Mouse (Mus musculus) mouse embryonic stem cell (cell line): ENCODE measurements at regions not wholly inside any gene's neighbourhood (a gene's known extent, or its start where the extent isn't known, plus 50 kb on each side); places are given as distances from the start of the nearest gene placed in this dataset.

Source experiments
- in situ Hi-C, 2 experiments: fragments of 300-500 bp; cut with MboI; formaldehyde crosslinking; loops; 1 replicate in 1 of 2; 3 replicates in 1 of 2; pipeline ENCODE4 v1.14.3; 2019 to 2020; ENCODE audit warnings: low sequenced_read_pairs in 2 of 2, low pct_unique_long_range_greater_than_20kb in 1 of 2, mixed read lengths in 1 of 2; ENCODE audit not compliant: unreplicated experiment in 1 of 2

DNA sequence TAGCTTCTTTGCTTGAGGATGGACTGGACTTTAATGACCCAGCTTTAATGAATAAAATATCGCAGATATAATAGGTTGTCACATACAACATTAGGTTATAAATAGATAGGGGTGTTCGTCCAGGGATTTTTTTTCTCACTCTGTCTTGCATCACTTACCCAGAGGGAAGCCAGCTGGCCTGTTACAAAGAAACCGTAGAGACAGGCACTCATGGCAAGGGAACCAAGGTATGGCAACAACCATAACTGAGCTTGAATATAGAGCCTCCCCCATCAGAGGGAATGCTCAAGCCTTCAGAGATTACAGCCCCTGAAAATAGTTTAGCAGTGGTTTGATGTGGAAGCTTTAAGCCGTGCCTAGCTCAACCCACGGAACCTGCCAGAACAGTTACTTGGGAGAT, 504.9 kb downstream of the Ptprc start:
- in situ Hi-C loops, result no loop called here

DNA sequence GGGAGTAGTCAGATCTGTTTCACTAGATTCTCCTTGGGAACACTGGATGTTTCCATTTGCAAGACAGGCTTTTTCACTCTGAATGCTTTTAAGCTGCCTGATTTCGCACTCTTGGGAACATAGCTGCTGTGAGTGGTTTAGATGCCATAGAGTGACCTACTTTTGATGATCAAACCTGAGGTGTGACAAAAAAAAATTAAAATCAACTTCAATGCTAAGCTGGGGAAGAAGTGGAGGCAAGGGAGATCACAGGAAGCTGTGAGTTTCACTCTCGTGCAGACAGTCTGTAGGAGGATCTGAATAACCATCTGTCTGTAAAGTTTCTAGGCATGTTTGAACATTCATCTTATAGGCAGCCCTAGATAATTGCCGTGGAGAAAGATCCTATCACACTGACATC, 505.7 kb downstream of the Ptprc start:
- in situ Hi-C loops, result no loop called here

DNA sequence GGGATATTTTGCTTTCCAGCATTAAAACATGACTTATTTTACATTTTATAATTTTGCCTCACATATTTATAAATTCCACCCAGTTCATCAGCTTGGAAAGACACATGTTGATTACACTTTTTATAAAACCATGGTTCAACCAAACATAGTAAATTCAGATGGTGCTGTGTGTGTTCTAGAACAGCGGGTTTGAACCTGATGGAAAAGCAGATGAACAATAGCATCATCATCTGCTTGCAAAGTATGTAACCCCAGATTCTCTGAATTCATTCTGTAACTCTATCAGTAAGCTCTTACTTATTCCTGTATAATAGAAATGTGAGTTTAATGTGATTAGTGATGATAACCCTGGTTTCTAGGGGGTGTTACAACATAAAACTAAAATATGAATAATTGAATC, 517.4 kb downstream of the Ptprc start:
- in situ Hi-C loops, result no loop called here

DNA sequence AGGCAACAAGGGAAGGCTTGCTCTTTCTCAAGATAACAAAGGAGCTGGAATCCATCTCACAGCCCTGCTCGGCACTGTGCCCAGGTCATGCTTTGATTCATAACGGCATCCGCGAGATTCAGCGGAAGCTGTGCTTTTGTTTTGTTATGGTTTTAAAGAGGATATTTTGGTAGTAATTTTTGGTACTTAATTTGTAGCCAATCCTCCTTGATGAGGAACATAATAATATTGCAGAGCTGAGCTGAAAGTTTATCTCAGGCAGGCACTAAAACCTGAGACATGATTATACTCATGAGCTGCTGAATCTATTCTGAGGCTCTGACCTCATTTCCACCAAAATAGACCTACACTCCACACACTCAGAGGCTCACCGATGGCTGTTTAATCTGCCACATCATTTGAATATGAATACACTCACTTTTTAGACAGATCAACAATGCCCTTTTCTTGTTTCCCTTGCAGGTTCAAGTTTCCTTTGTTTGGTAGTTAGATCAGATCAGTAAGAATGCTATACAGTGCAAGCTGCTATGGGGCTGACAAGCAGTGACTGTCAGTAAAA, 518.5 kb downstream of the Ptprc start:
- in situ Hi-C loops, result no loop called here

DNA sequence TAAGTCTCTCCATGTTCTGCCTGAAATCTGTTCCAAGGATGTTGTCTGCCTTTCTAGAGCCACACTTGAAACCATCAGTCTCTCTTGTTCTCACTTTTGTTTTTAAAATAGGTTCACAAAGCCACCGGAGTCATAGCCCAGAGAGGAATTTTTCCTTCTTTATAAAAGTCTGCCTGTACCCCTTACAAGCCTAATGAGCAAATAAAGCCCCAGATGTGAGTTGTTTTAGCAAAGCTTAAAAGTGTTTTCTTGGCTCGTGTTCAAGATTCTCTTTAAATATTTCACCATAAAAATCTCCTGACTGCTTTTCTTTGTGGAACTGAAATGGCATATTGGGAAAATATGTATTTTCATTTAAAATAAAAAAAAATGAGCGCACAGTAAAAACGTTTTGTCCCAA, 521.3 kb downstream of the Ptprc start:
- in situ Hi-C loops, result no loop called here

DNA sequence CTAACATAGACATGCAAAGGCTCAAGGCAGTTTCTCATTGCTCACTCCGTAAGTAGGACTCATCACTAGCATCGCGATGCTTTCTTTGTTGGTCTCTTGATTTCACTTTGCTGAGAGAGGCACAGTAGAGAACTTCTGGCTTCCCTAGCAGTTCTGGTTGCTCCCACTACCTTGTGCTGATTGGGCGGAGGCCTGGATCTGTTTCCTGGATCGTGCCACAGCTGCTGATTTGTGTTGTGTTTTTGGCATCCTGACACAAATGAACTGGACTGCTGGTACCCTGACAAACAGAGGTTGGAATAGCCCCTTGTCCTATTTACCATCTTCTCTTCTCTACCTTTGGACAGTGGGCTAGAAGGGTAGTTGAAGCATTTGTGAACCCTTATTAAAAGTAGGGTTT, 522.0 kb downstream of the Ptprc start:
- in situ Hi-C loops, result no loop called here

DNA sequence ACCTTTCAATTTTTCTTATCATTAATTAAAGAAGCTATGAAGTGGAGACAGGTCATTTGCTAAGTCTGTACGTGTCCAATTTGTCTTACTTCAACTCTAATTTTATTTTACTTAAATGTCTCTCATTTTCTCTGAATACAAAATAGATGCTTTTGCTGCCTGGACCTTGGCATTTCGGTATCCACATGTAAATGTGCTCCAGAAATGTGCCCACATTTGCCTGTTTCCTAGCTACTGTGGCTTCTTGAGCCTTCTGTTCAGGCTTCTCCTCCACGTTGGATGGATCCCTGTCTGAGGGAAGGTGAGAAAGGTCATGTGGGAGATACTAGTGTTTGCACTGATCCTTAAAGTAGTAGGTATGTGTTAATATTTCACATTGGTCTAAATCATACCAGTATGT, 524.9 kb downstream of the Ptprc start:
- in situ Hi-C loops, result no loop called here

DNA sequence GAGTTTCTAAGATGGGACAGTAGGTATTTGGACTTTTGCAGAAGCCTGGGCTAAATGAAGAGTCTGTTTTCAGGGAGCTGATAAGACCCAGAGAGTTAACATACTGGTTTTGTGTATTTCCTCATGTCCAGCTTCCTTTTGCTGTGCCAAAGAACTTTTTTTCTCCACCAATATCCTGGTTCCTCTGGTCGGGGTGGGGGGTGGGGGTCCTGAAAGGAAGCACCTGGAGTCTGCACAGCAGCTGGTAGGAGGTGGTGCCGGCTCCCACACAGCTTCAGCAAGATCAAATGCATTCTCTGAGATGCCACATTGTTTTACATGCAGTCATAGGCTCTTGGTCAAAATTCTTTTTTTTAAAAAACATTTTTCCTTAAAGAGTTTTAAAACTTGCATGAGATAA, 525.4 kb downstream of the Ptprc start:
- in situ Hi-C loops, result no loop called here

DNA sequence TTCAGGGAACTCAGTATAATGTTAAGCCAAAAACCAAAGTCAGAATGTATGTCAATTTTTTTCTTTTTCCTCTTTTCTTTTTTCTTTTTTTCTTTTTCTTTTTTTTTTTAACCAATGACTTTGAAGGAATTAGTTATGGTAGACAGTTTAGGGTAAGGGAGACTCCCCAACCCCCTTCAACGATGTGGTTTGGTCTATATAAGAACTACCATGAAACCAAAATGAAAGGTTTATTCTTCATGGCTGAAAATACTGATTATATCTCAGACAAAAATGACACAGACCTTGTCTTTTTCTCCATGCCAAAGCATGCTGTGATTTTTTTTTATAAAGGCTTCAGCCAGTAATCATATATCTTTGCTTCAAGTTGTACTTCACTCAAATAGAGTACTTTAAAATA, 526.7 kb downstream of the Ptprc start:
- in situ Hi-C loops, result no loop called here

DNA sequence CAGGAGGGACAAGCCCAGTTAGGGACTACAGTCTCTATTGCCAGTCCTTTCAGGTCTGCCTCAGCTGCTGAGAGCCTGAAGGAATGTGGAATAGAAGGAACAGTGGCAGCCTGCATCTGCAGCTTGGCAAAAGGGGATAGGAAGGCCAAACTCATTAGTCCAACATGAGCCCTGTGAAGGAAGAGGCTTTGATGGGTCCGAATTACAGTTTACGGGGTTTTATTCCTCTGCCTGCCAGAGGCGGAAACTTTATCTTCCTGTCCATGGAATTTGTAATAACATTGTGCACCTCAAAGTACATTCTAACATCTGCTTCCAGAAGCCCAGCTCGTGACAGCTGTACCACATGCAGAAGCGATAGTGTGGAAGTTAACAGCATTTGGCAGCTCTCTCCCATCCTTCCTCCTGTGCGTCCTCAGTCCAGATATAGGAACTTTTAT, 530.9 kb downstream of the Ptprc start:
- in situ Hi-C loops, result no loop called here

DNA sequence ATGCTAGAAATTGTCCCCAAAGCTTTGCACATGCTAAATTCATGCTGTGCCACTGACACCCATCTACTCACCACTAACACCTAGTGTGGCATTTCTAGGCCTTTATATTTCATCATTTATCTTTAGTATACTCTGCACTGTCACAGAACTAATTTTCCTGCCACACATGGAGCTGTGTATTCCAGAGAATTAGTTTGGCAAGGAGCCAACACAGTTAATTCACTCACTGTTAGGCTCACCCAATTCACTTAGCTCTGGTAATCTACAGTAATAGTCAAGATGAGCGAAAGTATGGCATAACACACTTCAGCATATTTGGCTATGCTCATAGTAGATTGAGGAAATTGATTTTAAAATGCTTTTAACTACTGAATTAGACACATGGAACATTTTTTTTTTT, 532.0 kb downstream of the Ptprc start:
- in situ Hi-C loops, result no loop called here

DNA sequence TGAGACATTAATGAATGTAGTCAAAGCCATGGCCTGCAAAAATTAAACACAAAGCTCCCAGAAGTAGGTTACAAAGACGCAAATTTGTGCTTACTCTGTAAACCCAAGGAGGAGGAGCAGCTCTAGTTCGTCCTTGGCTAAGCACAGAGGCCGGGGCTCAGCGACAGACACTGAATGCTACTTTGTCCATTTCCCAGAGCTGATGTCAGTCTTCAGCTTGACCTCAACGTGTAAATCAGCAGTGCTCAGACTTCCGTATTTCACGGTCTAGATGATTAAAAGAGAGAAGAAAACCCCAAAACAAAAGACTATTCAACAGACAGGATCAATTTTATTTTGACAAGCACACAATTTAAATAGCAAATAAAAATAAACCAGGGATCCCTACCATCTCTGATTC, 534.7 kb downstream of the Ptprc start:
- in situ Hi-C loops, result no loop called here

DNA sequence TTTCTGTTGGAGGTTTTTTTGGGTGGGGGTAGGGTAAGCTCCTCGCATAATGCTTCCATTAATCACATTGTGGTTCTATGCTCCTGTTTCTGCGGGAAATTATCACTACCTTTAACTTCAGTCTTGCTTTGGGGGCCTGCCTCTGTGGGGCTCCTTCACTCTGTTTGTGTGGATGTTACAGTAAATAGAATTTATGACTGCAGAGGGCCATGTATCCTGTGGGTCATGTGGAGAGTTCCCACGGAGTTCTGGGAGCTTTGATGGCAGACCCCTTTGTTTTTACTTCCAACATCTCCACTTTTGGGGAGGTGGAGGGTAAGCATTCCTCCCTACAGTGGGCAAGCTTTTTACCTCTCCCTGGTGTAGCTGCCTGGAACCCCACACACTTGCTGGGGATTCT, 538.6 kb downstream of the Ptprc start:
- in situ Hi-C loops, result no loop called here

DNA sequence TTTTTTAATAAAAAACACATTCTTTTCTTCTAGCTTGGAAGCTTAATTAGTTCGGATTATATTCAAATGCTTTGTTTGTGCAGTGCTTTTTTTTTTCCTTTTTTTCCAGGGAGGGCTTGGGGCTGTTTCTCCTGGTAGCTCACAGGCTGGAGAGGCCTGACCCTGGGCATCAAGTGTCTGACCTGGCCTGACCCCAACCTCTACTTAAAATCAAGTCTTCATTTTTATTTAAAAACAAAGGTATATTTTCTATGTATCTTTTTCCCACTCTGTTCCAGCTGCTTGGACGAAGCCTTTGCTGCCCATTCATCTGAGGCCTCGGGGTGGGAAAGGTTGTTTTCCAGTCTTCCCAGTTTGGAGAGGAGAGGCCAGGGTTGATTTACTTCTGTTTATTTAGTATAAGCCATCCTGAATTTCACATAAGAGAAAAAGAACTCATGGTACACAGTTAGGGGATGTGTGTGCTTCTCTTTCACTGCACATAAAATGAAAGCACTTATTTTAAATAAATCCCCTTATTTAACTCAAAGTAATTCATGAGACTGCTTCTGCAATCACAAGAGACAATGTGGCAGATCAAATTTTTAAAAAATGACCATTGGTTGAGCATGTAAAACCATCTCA, 539.1 kb downstream of the Ptprc start:
- in situ Hi-C loops, result no loop called here

DNA sequence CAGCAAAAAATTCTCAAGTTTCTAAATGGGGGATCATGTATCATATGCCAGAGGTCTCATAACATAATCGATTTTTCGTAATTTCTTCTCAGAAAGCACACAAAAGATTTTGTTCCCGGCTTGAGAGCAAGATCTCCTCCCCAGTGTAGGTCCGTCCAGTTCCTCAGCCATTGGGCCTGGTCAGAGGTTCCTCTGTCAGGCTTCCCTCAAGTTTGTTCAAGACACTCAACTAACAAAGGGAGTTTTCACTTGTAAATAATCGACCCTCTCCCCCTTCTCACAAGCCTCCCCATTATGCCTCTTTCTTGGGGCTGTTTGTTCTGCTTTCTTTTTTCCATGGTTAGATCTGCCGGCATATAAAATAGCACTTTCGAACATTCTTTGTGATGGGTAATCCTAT, 539.7 kb downstream of the Ptprc start:
- in situ Hi-C loops, result no loop called here

DNA sequence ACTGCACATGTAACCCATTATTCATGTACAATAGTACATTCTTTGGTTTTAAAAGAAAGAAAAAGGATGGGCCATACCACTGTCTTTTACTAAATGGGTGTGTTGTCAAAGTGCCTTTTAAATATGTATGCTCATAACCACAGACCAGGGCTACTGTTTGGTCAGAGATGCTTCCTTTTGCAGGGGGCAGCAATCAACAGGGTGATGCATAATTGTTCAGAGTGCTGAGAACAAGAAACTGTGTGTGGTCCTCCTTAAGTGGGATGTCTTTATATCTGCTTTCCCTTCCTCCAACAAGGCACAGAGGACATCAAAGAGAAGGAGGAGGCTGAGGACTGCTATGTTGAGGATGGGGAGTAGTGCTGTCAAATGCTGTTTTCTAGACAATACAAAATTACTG, 544.0 kb downstream of the Ptprc start:
- in situ Hi-C loops, result no loop called here

DNA sequence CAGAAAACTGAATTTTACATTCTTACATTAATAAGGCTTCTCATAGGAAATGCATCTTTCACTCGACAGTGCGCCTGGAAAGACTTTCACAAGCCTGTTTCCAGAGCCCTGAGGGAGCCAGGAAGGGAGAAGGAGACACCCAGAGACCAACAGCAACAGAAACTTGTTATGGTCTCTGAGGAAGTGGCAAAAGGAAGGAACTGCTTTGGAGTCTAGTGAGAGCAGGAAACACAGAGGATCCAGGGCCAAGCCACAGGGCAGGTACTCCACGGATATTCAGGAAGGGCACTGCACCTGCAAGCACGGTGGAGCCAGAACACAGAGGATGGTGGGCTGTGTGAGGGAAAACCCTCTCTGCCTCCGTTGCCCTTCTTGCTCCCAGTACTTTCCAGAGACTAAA, 554.8 kb downstream of the Ptprc start:
- in situ Hi-C loops, result no loop called here

DNA sequence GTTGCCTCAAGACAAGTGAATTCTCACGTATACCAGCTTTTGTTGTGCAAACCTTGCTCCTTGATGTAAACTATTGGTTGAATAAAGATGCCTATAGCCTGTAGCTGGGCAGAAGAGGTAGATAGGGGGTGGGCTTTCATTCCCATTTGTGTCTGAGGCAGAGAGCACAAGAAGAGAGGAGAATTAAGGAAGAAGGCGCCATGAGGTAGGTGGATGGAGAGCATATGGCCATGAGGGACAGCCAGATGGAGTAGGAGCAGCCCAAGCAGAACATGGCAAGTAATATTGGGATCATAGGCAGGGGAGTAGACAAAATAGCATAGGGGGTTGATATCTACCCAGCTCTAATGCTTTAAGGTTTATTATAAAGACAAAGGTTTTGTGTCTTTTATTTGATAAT, 557.3 kb downstream of the Ptprc start:
- in situ Hi-C loops, result no loop called here

DNA sequence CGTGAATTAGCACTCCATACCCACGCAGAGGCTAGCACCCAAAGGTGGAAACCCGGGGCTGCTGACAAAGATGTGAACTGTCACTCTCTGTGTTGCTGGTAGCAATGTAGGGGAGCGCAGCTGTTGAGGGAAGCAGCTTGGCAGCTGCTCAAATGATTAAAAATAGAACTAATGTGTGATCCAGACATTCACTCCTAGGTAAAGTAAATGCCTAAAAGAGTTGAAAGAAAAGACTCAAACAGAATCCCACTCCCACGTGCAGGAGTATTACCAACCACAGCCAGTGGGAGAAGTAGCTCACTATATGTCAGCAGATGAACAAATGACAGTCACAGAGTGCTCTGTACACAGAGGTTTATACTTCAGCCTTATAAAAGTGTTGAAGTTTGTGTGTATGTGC, 558.0 kb downstream of the Ptprc start:
- in situ Hi-C loops, result no loop called here

DNA sequence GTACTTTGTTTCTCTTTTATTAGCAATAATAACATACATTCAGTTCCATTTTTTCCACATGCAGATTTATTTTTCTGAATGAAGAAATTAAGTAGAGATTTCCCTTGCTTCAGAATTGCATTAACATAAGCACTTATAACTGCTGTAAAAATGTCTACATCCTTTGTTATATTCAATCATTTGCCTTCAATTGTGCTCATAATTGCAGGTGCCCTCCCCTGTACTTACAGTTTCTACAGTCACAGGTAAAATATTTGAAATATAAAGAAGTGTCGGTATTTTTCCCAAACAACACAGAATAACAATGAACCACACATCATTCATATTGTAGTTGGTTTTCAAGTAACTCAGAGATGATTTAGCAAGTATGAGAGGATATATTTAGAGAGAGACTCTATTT, 568.8 kb downstream of the Ptprc start:
- in situ Hi-C loops, result no loop called here
